Mouse (Mus musculus) bone marrow, adult 2 months (tissue): ENCODE measurements at regions not wholly inside any gene's neighbourhood (a gene's known extent, or its start where the extent isn't known, plus 50 kb on each side); places are given as distances from the start of the nearest gene placed in this dataset.

Experiments
- H3K27ac ChIP-seq: fragments of 200-500 bp; 2 replicates; pipeline ENCODE4 v1.5.1; 2012; ENCODE audit warnings: low read depth, mild to moderate bottlenecking, control low read depth, inconsistent platforms, low read length; ENCODE audit not compliant: control insufficient read depth, poor library complexity, insufficient read depth
- H3K4me1 ChIP-seq: fragments of 200-500 bp; 2 replicates; pipeline ENCODE4 v1.6.1; 2011; ENCODE audit warnings: low read length; ENCODE audit not compliant: control insufficient read depth, insufficient read depth
- H3K4me3 ChIP-seq: fragments of 200-500 bp; replicated peaks from 2 replicates; pipeline ENCODE3; 2011; ENCODE audit warnings: mild to moderate bottlenecking, low read depth, low read length, control low read depth; ENCODE audit not compliant: control insufficient read depth
- CTCF ChIP-seq: fragments of 200-500 bp; IDR thresholded peaks from 2 replicates; pipeline ENCODE4 v1.5.1; 2011; ENCODE audit warnings: low read length, control low read depth; ENCODE audit not compliant: control insufficient read depth, insufficient read depth
- POLR2A ChIP-seq: fragments of 200-500 bp; IDR thresholded peaks from 2 replicates; pipeline ENCODE4 v1.6.1; 2011; ENCODE audit warnings: low read depth, mild to moderate bottlenecking, control low read depth, low read length, borderline replicate concordance; ENCODE audit not compliant: control insufficient read depth
- WGBS: fragments of 180-500 bp; shearing (Covaris S2); methylation state at CpG from one replicate; pipeline ENCODE4 v1.1.7; 2018; 5-methylcytosine and 5-hydroxymethylcytosine counted together

GRCm38 (mm10) chr5:53408235-53408634, 57.7 kb upstream of the Rbpj start:
- H3K27ac ChIP-seq = no peak overlapping the region
- no peak overlapping the region for H3K4me3 ChIP-seq
- peaks cover 2% of the 10 kb centered on the region; the same call in 1 of the 2 replicates for H3K4me1 ChIP-seq
- WGBS = 80% methylated on average over 2 of the region's 2 CpGs
- TF ChIP-seq POLR2A = no peak
- TF ChIP-seq CTCF = no peak

- no peak overlapping the region for H3K4me3 ChIP-seq
- no peak overlapping the region for H3K27ac ChIP-seq
- TF ChIP-seq POLR2A = no peak
- WGBS = 75% methylated on average over 3 of the region's 3 CpGs
- H3K4me1 ChIP-seq = peaks cover 1% of the 10 kb centered on the region; the same call in 1 of the 2 replicates
Observed at GRCm38 (mm10) chr5:53409740-53410139, 56.2 kb upstream of the Rbpj start.

- Histone ChIP-seq H3K27ac (no peak overlapping the region), H3K4me1 (peaks cover 1% of the 10 kb centered on the region; the same call in 1 of the 2 replicates), H3K4me3 (no peak overlapping the region)
- 76% methylated on average over 7 of the region's 7 CpGs for WGBS
- TF ChIP-seq POLR2A = no peak
- TF ChIP-seq CTCF = no peak
Observed at GRCm38 (mm10) chr5:53412391-53413075, 53.4 kb upstream of the Rbpj start.

GRCm38 (mm10) chr5:53413677-53414076, 52.3 kb upstream of the Rbpj start:
- no peak overlapping the region for H3K4me3 ChIP-seq
- H3K27ac ChIP-seq = no peak overlapping the region
- no peak for TF ChIP-seq POLR2A
- TF ChIP-seq CTCF = no peak
- WGBS = 63% methylated on average over 3 of the region's 3 CpGs
- peaks cover 1% of the 10 kb centered on the region; the same call in 1 of the 2 replicates for H3K4me1 ChIP-seq

GRCm38 (mm10) chr5:53415472-53415871, 50.5 kb upstream of the Rbpj start:
- WGBS = 28% methylated on average over 2 of the region's 2 CpGs
- no peak overlapping the region for H3K4me3 ChIP-seq
- peaks cover 1% of the 10 kb centered on the region; the same call in 1 of the 2 replicates for H3K4me1 ChIP-seq
- no peak overlapping the region for H3K27ac ChIP-seq
- no peak for TF ChIP-seq POLR2A
- TF ChIP-seq CTCF = no peak
